Mouse (Mus musculus): ENCODE measurements around the gene Cnp. TPM values are rescaled to one million over a fixed set of nuclear protein-coding genes. Genes with fewer than 3 reads are reported as not detected.
"Not testable (repeated sequence)": the region's sequence is repeated elsewhere in the genome, so short reads cannot be mapped to it uniquely, and the experiment has no call there.

Gene Cnp
- polyA plus RNA-seq, 1 experiment from 2014 or later = 15.3 TPM

DNA sequence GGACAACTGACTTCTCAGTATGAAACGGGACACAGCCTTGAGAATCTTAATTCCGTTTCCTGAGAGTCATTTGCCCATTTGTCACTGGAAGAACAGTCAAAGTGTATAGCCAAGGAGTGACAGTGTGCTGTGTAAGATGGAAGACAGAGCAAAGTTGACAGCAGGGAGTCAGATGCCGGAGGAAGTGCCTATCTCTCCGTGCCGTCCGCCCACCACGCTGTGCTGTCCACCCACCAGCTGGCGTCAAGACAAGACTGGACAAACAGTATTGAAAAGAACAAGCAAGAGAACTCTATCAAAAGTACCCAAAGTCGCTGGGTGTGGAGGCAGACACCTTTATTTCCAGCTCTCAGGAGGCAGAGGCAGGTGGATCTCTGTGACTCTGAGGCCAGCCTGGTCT, 28.5 kb downstream of the Cnp start:
- no peaks in the 10 kb centered on the region for H3K4me1 ChIP-seq
- no peaks in the 10 kb centered on the region for H3K27me3 ChIP-seq (ENCODE audit: poor library complexity, severe bottlenecking)
- DNase-seq (ENCODE audit: extremely low spot score, low spot score) = no peak
- no peaks in the 10 kb centered on the region for H3K9me3 ChIP-seq
- no peak overlapping the region for H3K4me3 ChIP-seq
- WGBS = 94% methylated on average over 9 of the region's 9 CpGs
- no peak overlapping the region for H3K27ac ChIP-seq
- peaks cover 88% of the 10 kb centered on the region for H3K36me3 ChIP-seq (replicated peaks)

DNA sequence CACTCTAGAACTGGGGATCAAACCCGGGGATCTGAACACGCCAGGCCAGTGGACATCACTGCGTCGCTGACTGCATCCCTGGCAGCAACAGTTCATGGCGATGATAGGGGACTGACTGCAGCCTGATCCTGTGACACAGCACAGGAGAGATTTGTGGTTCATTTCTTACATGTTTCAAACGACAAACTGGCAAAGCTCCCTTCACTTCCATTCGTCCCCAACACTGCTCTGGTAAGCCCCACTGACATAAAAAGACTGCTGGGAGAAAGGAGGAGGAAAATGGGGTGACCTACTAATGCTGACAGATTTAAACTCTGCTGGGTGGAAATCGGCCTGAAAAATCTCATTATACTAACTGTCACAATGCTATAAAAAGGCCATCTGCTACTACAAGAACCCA, 29.1 kb downstream of the Cnp start:
- Histone ChIP-seq H3K36me3 (replicated peaks) (peaks cover 88% of the 10 kb centered on the region), H3K27ac (no peak overlapping the region), H3K27me3 (ENCODE audit: poor library complexity, severe bottlenecking) (no peaks in the 10 kb centered on the region), H3K4me1 (no peaks in the 10 kb centered on the region), H3K4me3 (no peak overlapping the region), H3K9me3 (no peaks in the 10 kb centered on the region)
- 92% methylated on average over 8 of the region's 8 CpGs for WGBS
- no peak for DNase-seq (ENCODE audit: extremely low spot score, low spot score)

DNA sequence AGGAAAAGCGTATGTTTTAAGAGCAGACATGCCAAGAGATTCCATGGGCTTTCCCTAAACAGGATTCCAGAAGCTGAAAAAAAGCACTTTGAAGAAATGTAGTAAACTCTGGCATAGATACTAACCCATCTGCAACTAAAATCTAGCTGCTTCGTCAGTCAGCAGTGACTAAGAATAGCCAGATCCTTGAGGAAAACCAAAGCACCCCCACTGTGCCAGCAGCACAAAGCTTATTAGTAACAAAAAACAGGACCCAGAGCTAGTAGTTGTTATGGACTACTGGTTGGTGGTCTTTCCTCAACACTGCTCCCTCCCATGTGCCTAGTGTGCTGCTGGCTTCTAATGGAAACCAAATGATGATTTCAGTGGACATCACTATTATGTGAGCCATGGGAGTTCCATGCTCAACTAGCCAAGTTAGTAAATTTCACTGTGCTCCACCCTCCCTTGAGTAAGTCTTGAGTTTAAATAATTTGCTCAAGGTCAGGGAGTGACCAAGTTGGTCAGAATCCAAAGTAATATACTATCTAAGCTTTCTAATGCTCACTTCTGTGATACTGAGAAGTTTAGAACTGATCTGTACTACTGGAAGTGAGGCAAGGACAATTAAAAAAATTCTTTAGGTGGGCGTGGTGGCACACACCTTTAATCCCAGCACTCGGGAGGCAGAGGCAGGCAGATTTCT, 29.8 kb downstream of the Cnp start:
- WGBS = 84% methylated on average over 4 of the region's 4 CpGs

DNA sequence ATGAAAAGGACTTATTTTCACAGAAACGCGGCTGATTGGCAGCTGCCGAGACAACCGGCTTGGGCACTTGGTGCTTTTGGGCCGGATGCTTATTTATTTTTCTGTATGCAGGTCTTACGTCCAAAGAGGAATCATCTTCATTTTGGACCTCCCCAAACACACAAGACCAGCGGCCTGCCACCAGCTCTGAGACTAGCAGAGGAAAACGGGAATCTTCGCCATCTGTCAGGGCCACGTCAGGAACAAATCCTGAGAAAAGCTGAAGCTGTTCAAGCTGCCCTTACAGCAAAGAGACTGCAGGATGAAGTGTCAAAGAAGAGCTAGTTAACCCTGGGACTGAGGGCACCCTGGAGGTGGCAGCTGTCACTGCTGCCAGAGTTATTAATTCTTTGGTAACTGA, 30.7 kb downstream of the Cnp start:
- H3K4me3 ChIP-seq = no peak overlapping the region
- no peaks in the 10 kb centered on the region for H3K27me3 ChIP-seq (ENCODE audit: poor library complexity, severe bottlenecking)
- 95% methylated on average over 10 of the region's 10 CpGs for WGBS
- peaks cover 84% of the 10 kb centered on the region for H3K36me3 ChIP-seq (replicated peaks)
- no peaks in the 10 kb centered on the region for H3K4me1 ChIP-seq
- H3K27ac ChIP-seq = no peak overlapping the region
- DNase-seq (ENCODE audit: extremely low spot score, low spot score) = no peak
- no peaks in the 10 kb centered on the region for H3K9me3 ChIP-seq

More for the DNA sequence above, 29.8 kb downstream of the Cnp start:
- peaks cover 86% of the 10 kb centered on the region for H3K36me3 ChIP-seq (replicated peaks)
- no peak for DNase-seq (ENCODE audit: extremely low spot score, low spot score)
- no peaks in the 10 kb centered on the region for H3K9me3 ChIP-seq
- H3K4me3 ChIP-seq = no peak overlapping the region
- no peaks in the 10 kb centered on the region for H3K4me1 ChIP-seq
- no peak overlapping the region for H3K27ac ChIP-seq
- no peaks in the 10 kb centered on the region for H3K27me3 ChIP-seq (ENCODE audit: poor library complexity, severe bottlenecking)

DNA sequence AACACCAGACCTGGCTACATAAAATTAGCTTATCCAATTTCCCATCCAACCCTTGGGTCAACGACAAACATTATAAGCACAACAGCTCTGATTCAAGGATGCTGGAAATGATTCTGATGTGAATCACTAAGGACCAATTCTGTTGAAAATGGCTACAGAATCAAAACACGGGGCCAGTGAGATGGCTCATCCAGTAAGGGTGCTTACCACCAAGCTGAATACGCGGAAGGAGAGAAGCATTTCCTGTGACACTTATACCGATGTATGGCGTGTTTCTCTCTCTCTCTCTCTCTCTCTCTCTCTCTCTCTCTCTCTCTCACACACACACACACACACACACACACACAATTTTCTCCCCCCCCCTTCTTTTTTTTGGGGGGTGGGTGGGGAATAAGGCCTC, 32.4 kb downstream of the Cnp start:
- no peaks in the 10 kb centered on the region for H3K9me3 ChIP-seq
- H3K4me1 ChIP-seq = no peaks in the 10 kb centered on the region
- H3K4me3 ChIP-seq = no peak overlapping the region
- no peak for DNase-seq (ENCODE audit: extremely low spot score, low spot score)
- no peak overlapping the region for H3K27ac ChIP-seq
- H3K27me3 ChIP-seq (ENCODE audit: poor library complexity, severe bottlenecking) = no peaks in the 10 kb centered on the region
- 95% methylated on average over 6 of the region's 6 CpGs for WGBS
- peaks cover 82% of the 10 kb centered on the region for H3K36me3 ChIP-seq (replicated peaks)

DNA sequence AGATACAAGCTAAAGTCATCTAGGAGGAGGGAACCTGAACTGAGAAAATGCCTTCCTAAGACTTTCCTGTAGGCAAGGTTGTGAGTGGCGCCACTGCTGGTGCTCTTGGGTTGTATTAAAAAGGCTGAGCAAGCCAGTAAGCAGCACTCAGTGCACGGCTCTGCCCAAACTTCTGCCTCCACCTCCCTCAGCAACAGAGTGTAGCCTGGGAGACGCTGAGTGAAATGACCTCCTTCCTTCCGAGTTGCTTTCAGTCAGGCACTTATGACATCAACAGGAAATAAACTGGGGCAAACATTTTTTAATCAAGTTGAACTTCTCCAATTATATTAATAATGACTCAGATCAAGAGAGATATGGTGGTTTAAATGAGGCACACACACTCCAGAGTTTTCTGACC, 34.1 kb downstream of the Cnp start:
- peaks cover 77% of the 10 kb centered on the region for H3K36me3 ChIP-seq (replicated peaks)
- no peaks in the 10 kb centered on the region for H3K9me3 ChIP-seq
- DNase-seq (ENCODE audit: extremely low spot score, low spot score) = no peak
- H3K27me3 ChIP-seq (ENCODE audit: poor library complexity, severe bottlenecking) = no peaks in the 10 kb centered on the region
- no peak overlapping the region for H3K4me3 ChIP-seq
- H3K27ac ChIP-seq = no peak overlapping the region
- H3K4me1 ChIP-seq = no peaks in the 10 kb centered on the region
- WGBS = 82% methylated on average over 4 of the region's 4 CpGs

DNA sequence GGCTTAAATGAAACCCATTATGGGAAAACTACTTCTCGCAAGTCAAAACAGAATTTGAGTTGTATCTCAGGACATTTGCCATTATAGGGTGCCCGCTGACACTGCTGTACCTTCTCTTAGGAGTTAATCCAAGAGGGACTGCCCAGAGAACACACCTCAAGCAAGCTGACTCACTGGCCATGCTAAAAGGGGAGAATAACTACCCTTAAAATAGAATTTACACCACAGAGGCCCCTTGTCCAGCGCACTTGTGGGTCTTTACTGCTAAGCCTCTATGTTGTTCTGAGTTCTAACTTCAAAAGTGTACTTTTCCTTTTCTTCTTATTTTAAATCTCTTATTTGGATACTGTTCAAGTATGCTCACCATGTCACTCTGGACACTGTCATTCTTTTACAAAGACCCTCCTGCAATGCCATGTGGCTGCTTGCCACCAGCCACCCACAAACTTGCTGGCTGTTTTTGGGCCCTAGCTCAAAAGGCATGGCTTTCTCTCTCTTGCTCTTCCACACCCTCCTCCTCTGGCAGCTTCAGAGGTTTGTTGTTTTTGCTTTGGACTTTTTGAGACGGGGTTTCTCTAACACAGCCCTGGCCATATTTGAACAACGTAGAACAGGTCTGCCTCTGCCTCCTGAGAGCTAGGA, 34.8 kb downstream of the Cnp start:
- no peaks in the 10 kb centered on the region for H3K27me3 ChIP-seq (ENCODE audit: poor library complexity, severe bottlenecking)
- H3K36me3 ChIP-seq (replicated peaks) = peaks cover 76% of the 10 kb centered on the region
- 94% methylated on average over 5 of the region's 5 CpGs for WGBS
- H3K27ac ChIP-seq = no peak overlapping the region
- H3K4me3 ChIP-seq = no peak overlapping the region
- no peaks in the 10 kb centered on the region for H3K4me1 ChIP-seq
- H3K9me3 ChIP-seq = no peaks in the 10 kb centered on the region
- DNase-seq (ENCODE audit: extremely low spot score, low spot score) = no peak

DNA sequence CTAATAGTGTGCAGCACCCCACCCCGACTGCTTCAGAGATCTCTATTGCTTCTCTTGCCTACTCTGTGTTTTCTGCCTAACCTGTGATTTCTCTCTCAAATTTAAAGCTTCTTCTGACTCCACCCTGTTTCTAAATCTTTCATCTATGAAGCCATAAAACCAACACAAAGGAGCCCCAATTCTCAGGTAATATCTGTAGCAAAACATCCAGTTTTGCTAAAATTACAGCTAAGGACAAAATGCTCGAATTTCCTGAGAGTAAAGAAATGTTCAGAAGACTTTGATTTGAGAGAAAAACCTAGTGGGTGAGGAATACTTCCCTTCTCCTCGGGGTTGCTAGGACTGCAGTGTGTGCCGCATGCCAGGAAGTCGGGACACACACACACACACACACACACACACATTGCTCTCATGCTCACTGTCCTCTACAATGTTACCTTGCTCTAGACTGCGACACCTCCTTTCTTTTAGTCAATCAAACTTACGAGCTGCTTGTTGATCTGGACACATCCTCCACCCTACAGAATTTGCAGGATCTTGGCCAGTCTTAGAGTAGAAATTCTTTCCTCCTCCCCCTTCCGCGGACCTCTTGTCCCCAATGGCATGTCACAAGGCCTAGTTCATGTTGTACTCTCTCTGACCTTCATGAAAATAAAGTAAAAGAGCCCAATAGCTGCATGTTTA, 35.4 kb downstream of the Cnp start:
- no peak for DNase-seq (ENCODE audit: extremely low spot score, low spot score)
- no peak overlapping the region for H3K27ac ChIP-seq
- 91% methylated on average over 9 of the region's 9 CpGs for WGBS
- H3K9me3 ChIP-seq = no peaks in the 10 kb centered on the region
- peaks cover 81% of the 10 kb centered on the region for H3K36me3 ChIP-seq (replicated peaks)
- H3K27me3 ChIP-seq (ENCODE audit: poor library complexity, severe bottlenecking) = no peaks in the 10 kb centered on the region
- no peaks in the 10 kb centered on the region for H3K4me1 ChIP-seq
- no peak overlapping the region for H3K4me3 ChIP-seq

DNA sequence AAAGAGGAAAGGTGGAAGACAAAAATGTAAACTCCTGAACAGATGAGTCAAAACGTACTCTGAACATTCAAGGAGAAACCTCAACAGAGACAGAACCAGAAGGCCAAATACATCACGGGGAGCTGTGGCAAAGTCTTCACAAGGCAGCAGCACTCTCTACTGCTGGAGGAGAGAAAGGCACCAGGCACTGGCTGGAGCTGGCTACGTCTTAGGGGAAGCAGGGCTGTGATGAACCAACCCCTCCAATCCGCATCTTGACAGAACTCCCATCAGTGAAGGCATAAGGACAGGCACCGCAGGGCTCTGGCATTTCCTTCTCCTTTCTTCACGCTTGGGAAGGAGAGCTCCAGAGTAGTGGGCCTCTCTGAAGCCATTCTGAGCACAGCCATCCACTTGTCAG, 36.9 kb downstream of the Cnp start:
- H3K36me3 ChIP-seq (replicated peaks) = peaks cover 80% of the 10 kb centered on the region
- WGBS = 93% methylated on average over 6 of the region's 6 CpGs

DNA sequence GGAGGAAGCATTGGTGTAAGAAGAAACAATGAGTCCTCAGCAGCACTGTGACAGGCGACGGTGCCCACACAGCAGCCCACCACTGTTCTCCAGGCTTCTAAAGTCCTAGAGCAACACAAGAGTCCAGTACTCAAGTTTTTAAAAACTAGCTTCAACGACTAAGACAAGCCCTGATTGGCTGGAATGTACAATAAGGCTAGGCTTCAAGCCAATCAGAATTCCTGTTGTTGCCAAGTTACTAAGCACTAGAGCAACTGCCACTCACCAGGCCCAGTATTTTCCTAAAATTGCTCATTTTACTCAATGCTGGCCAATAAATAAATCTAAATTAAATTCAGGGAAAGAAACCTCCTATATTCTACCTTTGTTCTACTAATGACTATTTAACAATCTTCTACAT, 38.5 kb downstream of the Cnp start:
- Histone ChIP-seq H3K4me3 (no peak overlapping the region), H3K27ac (no peak overlapping the region), H3K27me3 (ENCODE audit: poor library complexity, severe bottlenecking) (no peaks in the 10 kb centered on the region), H3K9me3 (no peaks in the 10 kb centered on the region), H3K4me1 (peaks cover 9% of the 10 kb centered on the region), H3K36me3 (replicated peaks) (peaks cover 65% of the 10 kb centered on the region)
- DNase-seq (ENCODE audit: extremely low spot score, low spot score) = no peak
- 93% methylated on average over 3 of the region's 3 CpGs for WGBS

More for the DNA sequence above, 36.9 kb downstream of the Cnp start:
- Histone ChIP-seq H3K27me3 (ENCODE audit: poor library complexity, severe bottlenecking) (no peaks in the 10 kb centered on the region), H3K4me3 (no peak overlapping the region), H3K27ac (no peak overlapping the region), H3K4me1 (no peaks in the 10 kb centered on the region), H3K9me3 (no peaks in the 10 kb centered on the region)
- no peak for DNase-seq (ENCODE audit: extremely low spot score, low spot score)

DNA sequence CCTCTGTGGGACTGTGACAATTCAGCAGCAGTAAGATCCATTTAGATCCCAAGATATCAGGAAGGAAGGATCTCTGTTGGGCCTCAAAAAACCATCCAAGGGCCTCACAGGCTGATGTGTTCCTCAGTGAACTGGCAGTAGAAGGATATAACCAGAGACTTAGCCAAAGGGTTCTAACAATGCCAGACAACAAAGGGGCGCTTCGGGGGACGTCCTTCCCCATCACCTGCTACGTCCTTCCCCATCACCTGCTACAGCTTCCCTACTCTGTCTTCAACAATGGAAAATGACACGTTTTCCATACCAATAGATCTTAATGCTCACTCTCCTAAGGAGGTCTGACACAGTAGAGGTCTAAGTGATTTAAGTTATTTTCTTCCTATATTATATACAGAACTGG, 41.6 kb downstream of the Cnp start:
- Histone ChIP-seq H3K4me1 (peaks cover 26% of the 10 kb centered on the region), H3K36me3 (replicated peaks) (peaks cover 40% of the 10 kb centered on the region), H3K27ac (no peak overlapping the region), H3K4me3 (no peak overlapping the region), H3K9me3 (no peaks in the 10 kb centered on the region), H3K27me3 (ENCODE audit: poor library complexity, severe bottlenecking) (no peaks in the 10 kb centered on the region)
- 82% methylated on average over 5 of the region's 5 CpGs for WGBS
- no peak for DNase-seq (ENCODE audit: extremely low spot score, low spot score)

DNA sequence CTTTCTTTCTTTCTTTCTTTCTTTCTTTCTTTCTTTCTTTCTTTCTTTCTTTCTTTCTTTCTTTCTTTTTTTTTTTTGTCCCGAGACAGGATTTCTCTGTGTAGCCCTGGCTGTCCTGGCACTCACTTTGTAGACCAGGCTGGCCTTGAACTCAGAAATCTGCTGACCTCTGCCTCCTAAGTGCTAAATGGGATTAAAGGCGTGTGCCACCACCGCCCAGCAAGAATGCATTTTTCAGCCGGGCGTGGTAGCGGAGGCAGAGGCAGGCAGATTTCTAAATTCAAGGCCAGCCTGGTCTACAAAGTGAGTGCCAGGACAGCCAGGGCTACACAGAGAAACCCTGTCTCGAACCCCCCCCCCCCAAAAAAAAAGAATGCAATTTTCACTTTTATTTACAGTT, 42.1 kb downstream of the Cnp start:
- not testable (repeated sequence) for DNase-seq (ENCODE audit: extremely low spot score, low spot score); H3K27me3 ChIP-seq (ENCODE audit: poor library complexity, severe bottlenecking); H3K9me3 ChIP-seq; H3K27ac ChIP-seq; H3K4me3 ChIP-seq
- 93% methylated on average over 7 of the region's 7 CpGs for WGBS
- H3K4me1 ChIP-seq = peaks cover 26% of the 10 kb centered on the region
- peaks cover 35% of the 10 kb centered on the region for H3K36me3 ChIP-seq (replicated peaks)

DNA sequence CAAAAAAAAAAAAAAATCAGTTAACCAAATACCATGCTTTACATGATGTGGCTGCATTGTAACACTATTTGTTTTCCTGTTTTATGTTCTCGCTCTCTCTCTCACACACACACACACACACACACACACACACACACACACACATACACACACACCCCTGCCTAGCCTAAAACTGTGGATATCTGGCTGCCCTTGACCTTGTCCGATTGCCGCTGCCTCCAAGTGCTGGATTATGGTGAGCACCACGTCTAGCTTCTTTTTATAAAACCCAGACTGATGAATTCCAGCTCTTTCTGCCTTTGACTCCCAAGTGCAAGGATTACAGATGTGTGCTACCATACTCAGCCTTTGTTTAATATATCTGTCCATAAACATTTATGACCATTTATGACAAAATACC, 42.8 kb downstream of the Cnp start:
- 95% methylated on average over 4 of the region's 4 CpGs for WGBS
- Histone ChIP-seq H3K9me3 (no peaks in the 10 kb centered on the region), H3K4me1 (peaks cover 29% of the 10 kb centered on the region), H3K36me3 (replicated peaks) (peaks cover 29% of the 10 kb centered on the region), H3K27me3 (ENCODE audit: poor library complexity, severe bottlenecking) (no peaks in the 10 kb centered on the region), H3K27ac (no peak overlapping the region), H3K4me3 (no peak overlapping the region; the same call in 1 of the 2 replicates)
- no peak for DNase-seq (ENCODE audit: extremely low spot score, low spot score)

Measured in forebrain, embryonic 10.5 days (tissue).